Mouse (Mus musculus) hindbrain, postnatal 0 days (tissue): ENCODE data around the gene Rab9. TPM values are rescaled to one million over a fixed set of nuclear protein-coding genes. Genes with fewer than 3 reads are reported as not detected.

ENCODE experiments used
- ATAC-seq: fragments of 200-750 bp; cut with Nextera tagmentation; 2 replicates; pipeline ENCODE4 v1.8.0; 2017; ENCODE audit warnings: mild to moderate bottlenecking, moderate TSS enrichment, moderate library complexity
- DNase-seq: peaks from one replicate; pipeline ENCODE4 v3.0.0-alpha.2; 2015; ENCODE audit warnings: low spot score
- H3K27ac ChIP-seq: fragments of 300-500 bp; sonication (generic); 2 replicates; pipeline ENCODE4 v1.5.1; 2014; ENCODE audit warnings: mild to moderate bottlenecking
- H3K27me3 ChIP-seq: fragments of 300-500 bp; sonication (generic); 2 replicates; pipeline ENCODE4 v1.6.1; 2014; ENCODE audit warnings: low read length, mixed read lengths; ENCODE audit not compliant: insufficient read depth
- H3K36me3 ChIP-seq: fragments of 300-500 bp; sonication (generic); 2 replicates; pipeline ENCODE4 v1.6.1; 2014; ENCODE audit warnings: low read length, mixed read lengths; ENCODE audit not compliant: insufficient read depth
- H3K4me1 ChIP-seq: fragments of 300-500 bp; sonication (generic); 2 replicates; pipeline ENCODE4 v1.6.1; 2014; ENCODE audit warnings: antibody characterized with exemption, low read length, mixed read lengths; ENCODE audit not compliant: insufficient read depth
- H3K4me2 ChIP-seq: fragments of 300-500 bp; sonication (generic); 2 replicates; pipeline ENCODE4 v1.6.1; 2014; ENCODE audit warnings: low read depth, mild to moderate bottlenecking, low read length, moderate library complexity, mixed read lengths
- H3K4me3 ChIP-seq: fragments of 300-500 bp; sonication (generic); 2 replicates; pipeline ENCODE4 v1.5.1; 2014; ENCODE audit warnings: low read length
- H3K9ac ChIP-seq: fragments of 300-500 bp; sonication (generic); replicated peaks from 2 replicates; pipeline ENCODE4 v1.6.1; 2014; ENCODE audit warnings: mild to moderate bottlenecking, low read length, moderate library complexity, mixed read lengths
- H3K9me3 ChIP-seq: fragments of 300-500 bp; sonication (generic); 2 replicates; pipeline ENCODE4 v1.6.1; 2016; ENCODE audit warnings: low read length, mixed read lengths
- CTCF ChIP-seq: IDR thresholded peaks from 2 replicates; pipeline ENCODE4 v1.5.1; 2016; ENCODE audit warnings: antibody characterized with exemption, control low read depth, low read depth
- WGBS: fragments of 180-500 bp; shearing (Covaris S2); extraction: QIAGEN DNeasy Blood & Tissue Kit; methylation state at CpG from one replicate; pipeline ENCODE4 v1.1.7; 2014; 5-methylcytosine and 5-hydroxymethylcytosine counted together
- polyA plus RNA-seq: library from polyadenylated mRNA; unstranded; fragments of >200 nt; fragmentation: Nextera tagmentation; extraction: Ambion mirVana; gene quantifications from 2 replicates; pipeline ENCODE4 v1.2.1, GENCODE M21; 2015
- total RNA-seq: library from RNA; depleted of rRNA; stranded (reverse); fragments of >200 nt; gene quantifications from 2 replicates; pipeline ENCODE4 v1.2.3, GENCODE M21; 2014; rRNA removed

The Rab9 gene
- total and polyA plus RNA-seq, 2 experiments from 2014 or later: 29.5 to 65.2 TPM

DNA sequence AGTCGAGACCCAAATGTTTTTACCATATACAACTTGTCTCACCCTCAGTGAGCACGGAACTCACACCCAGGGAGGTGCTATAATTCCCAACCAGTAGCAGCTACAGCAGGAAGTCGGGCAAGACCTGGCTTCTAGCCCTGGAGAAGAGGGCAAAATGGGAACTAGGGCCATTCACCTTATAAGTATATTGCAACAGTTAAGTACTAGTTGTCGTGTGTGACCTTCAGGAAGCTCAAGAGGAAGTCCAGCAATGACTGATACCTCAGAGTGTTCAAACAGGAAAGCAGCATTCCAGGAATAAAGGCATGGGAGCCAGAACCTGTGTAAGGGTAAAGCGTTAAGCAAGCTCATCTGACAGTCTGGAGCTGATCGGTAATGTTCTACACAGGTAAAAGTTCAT lies 26.1 kb downstream of the Rab9 start:
- TF ChIP-seq CTCF: no peak
- WGBS: 75% methylated on average over 6 of the region's 6 CpGs
- Histone ChIP-seq H3K27me3 (no peaks in the 10 kb centered on the region), H3K4me3 (no peak overlapping the region), H3K36me3 (no peaks in the 10 kb centered on the region), H3K9me3 (no peaks in the 10 kb centered on the region), H3K4me1 (no peaks in the 10 kb centered on the region), H3K27ac (no peak overlapping the region), H3K9ac (no peak overlapping the region), H3K4me2 (no peak overlapping the region)
- no peak for ATAC-seq
- no peak for DNase-seq

DNA sequence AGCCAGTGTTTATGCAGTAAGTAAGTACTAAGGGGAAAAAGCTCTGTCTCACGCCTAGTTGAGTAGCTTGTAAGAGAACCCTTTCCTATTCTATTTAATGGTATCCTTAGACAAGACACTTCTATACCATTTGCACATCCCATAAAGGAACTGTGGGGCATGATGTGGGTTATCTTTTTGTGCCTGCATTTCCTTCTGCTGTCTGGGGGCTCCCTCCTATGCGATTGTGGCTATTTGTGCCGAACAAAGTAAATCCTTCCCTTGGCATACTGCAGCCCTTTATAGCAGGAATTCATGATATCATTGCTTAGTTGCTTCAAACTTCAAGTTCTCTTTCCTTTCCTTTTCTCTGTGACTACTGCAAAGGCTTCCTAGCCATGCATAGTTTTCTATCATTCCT lies 35.1 kb downstream of the Rab9 start:
- no peak overlapping the region for H3K27ac ChIP-seq
- WGBS: 81% methylated on average over 3 of the region's 3 CpGs
- DNase-seq: no peak
- H3K9me3 ChIP-seq: no peaks in the 10 kb centered on the region
- no peak overlapping the region for H3K9ac ChIP-seq
- no peak overlapping the region for H3K4me3 ChIP-seq
- no peak for ATAC-seq
- H3K36me3 ChIP-seq: no peaks in the 10 kb centered on the region
- no peak overlapping the region for H3K4me2 ChIP-seq
- no peak for TF ChIP-seq CTCF
- H3K27me3 ChIP-seq: no peaks in the 10 kb centered on the region
- H3K4me1 ChIP-seq: no peaks in the 10 kb centered on the region

GRCm38 (mm10) chrX:166440616-166441063 lies 39.0 kb downstream of the Rab9 start, which contains the start of gene Ofd1:
TSS of gene Ofd1 (minus strand) at chrX:166440704.
- ATAC-seq (peak; percentile 99), DNase-seq (peak; percentile 95)
- Histone ChIP-seq H3K27me3 (no peaks in the 10 kb centered on the region), H3K4me2 (peak within 1 kb of the TSS; percentile 62), H3K27ac (peak within 1 kb of the TSS; percentile 90), H3K9me3 (no peaks in the 10 kb centered on the region), H3K4me1 (no peaks in the 10 kb centered on the region), H3K36me3 (no peaks in the 10 kb centered on the region), H3K4me3 (peak within 1 kb of the TSS; percentile 58), H3K9ac (peak within 1 kb of the TSS; percentile 75)
- WGBS: 31% methylated on average over 42 of the region's 44 CpGs
- no peak for TF ChIP-seq CTCF

DNA sequence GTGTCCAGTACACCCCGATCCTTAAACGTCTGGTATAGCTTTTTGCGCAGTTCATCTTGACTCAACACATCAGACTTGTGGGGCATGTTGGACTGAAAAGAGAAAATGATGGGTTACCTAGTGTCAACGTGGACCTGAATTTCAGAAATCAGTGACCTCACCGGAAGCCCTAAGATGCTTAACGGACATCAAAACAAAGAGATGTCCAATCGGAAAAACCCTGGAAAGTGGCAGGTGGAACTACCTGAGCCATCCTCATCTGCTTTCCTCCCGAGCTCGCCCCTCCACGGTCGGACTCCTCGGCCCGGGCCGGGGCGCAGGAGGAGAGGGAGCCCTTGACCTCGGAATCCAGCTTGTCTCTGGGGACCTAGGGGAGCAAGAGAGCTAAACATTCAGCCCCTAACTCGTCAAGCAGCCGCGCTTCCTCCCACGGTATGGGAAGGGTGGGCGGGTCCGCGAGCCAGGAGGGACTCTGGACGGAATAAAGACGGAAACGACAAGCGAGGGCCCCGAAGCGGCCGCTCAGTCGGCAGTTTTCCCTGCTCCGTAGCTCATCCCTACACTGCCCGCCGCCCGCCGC lies 39.5 kb downstream of the Rab9 start, which contains the start of gene Trappc2:
Trappc2 (plus strand) TSS at position 539 of the 580 bp plus-strand sequence.
- H3K4me1 ChIP-seq: no peaks in the 10 kb centered on the region
- no peaks in the 10 kb centered on the region for H3K27me3 ChIP-seq
- peak within 1 kb of the TSS; percentile 90 for H3K27ac ChIP-seq
- WGBS: 17% methylated on average over 32 of the region's 36 CpGs
- H3K4me2 ChIP-seq: peak within 1 kb of the TSS; percentile 62
- H3K9ac ChIP-seq: peak within 1 kb of the TSS; percentile 75
- peak; percentile 86 for ATAC-seq
- no peaks in the 10 kb centered on the region for H3K36me3 ChIP-seq
- no peak for TF ChIP-seq CTCF
- DNase-seq: peak; percentile 39
- H3K4me3 ChIP-seq: peak within 1 kb of the TSS; percentile 58
- H3K9me3 ChIP-seq: no peaks in the 10 kb centered on the region

DNA sequence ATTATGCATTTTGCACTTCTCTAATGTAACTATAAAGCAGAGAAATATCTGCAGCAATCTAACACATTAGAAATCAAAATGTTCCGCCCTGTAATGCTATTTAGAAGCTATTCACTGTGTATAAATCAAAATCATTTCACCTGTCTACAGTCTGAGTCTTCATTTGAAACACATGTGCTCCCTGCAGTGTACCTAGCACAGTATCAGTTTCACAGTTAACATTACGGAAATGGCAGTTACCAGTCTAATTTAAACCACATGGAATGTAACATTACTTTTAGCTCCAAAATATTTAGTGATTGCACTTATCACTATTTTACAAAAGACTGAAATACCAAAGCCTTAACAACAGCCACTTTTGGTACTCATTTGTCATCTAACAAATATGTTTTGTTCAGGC lies 44.9 kb downstream of the Rab9 start:
- 81% methylated on average over 2 of the region's 2 CpGs for WGBS

GRCm38 (mm10) chrX:166416196-166416595 lies 63.5 kb downstream of the Rab9 start:
- Histone ChIP-seq H3K36me3 (no peaks in the 10 kb centered on the region), H3K27ac (no peak overlapping the region), H3K4me2 (no peak overlapping the region), H3K27me3 (no peaks in the 10 kb centered on the region), H3K9me3 (no peaks in the 10 kb centered on the region), H3K9ac (no peak overlapping the region), H3K4me3 (no peak overlapping the region), H3K4me1 (no peaks in the 10 kb centered on the region)
- peak; percentile 63 for TF ChIP-seq CTCF
- no peak for ATAC-seq
- peak; percentile 51 for DNase-seq
- 78% methylated on average over 5 of the region's 6 CpGs for WGBS

More for the DNA sequence above, 44.9 kb downstream of the Rab9 start:
- no peaks in the 10 kb centered on the region for H3K27me3 ChIP-seq
- H3K36me3 ChIP-seq: no peaks in the 10 kb centered on the region
- H3K4me1 ChIP-seq: no peaks in the 10 kb centered on the region
- ATAC-seq: no peak
- no peak overlapping the region for H3K4me3 ChIP-seq
- no peak for DNase-seq
- no peak overlapping the region for H3K4me2 ChIP-seq
- H3K9me3 ChIP-seq: no peaks in the 10 kb centered on the region
- H3K27ac ChIP-seq: no peak overlapping the region
- no peak for TF ChIP-seq CTCF
- H3K9ac ChIP-seq: no peak overlapping the region

GRCm38 (mm10) chrX:166407865-166408264 lies 71.8 kb downstream of the Rab9 start:
- Histone ChIP-seq H3K9me3 (no peaks in the 10 kb centered on the region), H3K36me3 (no peaks in the 10 kb centered on the region; the same call in 1 of the 2 replicates), H3K4me3 (no peak overlapping the region), H3K4me1 (no peaks in the 10 kb centered on the region), H3K9ac (no peak overlapping the region), H3K27ac (no peak overlapping the region), H3K4me2 (no peak overlapping the region), H3K27me3 (no peaks in the 10 kb centered on the region)
- TF ChIP-seq CTCF: no peak
- ATAC-seq: no peak
- no peak for DNase-seq

Other genes with a start within 250 kb of the Rab9 start
- 358 and 393 TPM in 2 replicates for gene Gpm6b, start 241.0 kb downstream of the Rab9 start, total RNA-seq
- gene Gpm6b, start 241.0 kb downstream of the Rab9 start, polyA plus RNA-seq: 369 and 418 TPM in 2 replicates
- 32.8 and 37.7 TPM in 2 replicates for gene Trappc2, start 39.3 kb downstream of the Rab9 start, total RNA-seq
- 101 and 104 TPM in 2 replicates for gene Trappc2, start 39.3 kb downstream of the Rab9 start, polyA plus RNA-seq
- 4.3 and 5.6 TPM in 2 replicates for gene Ofd1, start 39.2 kb downstream of the Rab9 start, total RNA-seq
- gene Ofd1, start 39.2 kb downstream of the Rab9 start, polyA plus RNA-seq: 7.1 TPM in 2 replicates
- gene Tceanc, start 38.7 kb upstream of the Rab9 start, total RNA-seq: 3.7 and 4.5 TPM in 2 replicates
- gene Tceanc, start 38.7 kb upstream of the Rab9 start, polyA plus RNA-seq: 3.9 and 4.0 TPM in 2 replicates
- 4.8 and 5.1 TPM in 2 replicates for gene Egfl6, start 105.9 kb upstream of the Rab9 start, total RNA-seq
- 5.4 and 5.5 TPM in 2 replicates for gene Egfl6, start 105.9 kb upstream of the Rab9 start, polyA plus RNA-seq